Mouse (Mus musculus) myocyte (in vitro differentiated cells): ENCODE results near the gene Zfp354b. TPM values are rescaled to one million over a fixed set of nuclear protein-coding genes. Genes with fewer than 3 reads are reported as not detected.

ENCODE experiments used
- H3K27me3 ChIP-seq: one replicate; pipeline ENCODE4 v1.6.1; 2011; ENCODE audit not compliant: control insufficient read depth, insufficient read depth, insufficient read length
- H3K36me3 ChIP-seq: one replicate; pipeline ENCODE4 v1.6.1; 2011; ENCODE audit not compliant: control insufficient read depth, insufficient read depth
- H3K4me2 ChIP-seq: one replicate; pipeline ENCODE4 v1.6.1; 2011; ENCODE audit warnings: low read depth, control low read depth
- H3K4me3 ChIP-seq: one replicate; pipeline ENCODE4 v1.5.1; 2011; ENCODE audit warnings: mild to moderate bottlenecking, control low read depth, moderate library complexity
- H3K79me2 ChIP-seq: one replicate; pipeline ENCODE4 v1.6.1; 2011; ENCODE audit not compliant: control insufficient read depth, insufficient read depth
- H3ac ChIP-seq: one replicate; pipeline ENCODE4 v1.6.1; 2011; ENCODE audit not compliant: control insufficient read depth, insufficient read length
- CEBPB ChIP-seq: IDR thresholded peaks from 2 replicates; pipeline ENCODE4 v1.6.1; 2011; ENCODE audit warnings: mild to moderate bottlenecking, moderate library complexity; ENCODE audit not compliant: poor library complexity, insufficient read depth, severe bottlenecking
- E2F4 ChIP-seq: IDR thresholded peaks from one replicate; pipeline ENCODE4 v1.6.1; 2011; ENCODE audit warnings: mild to moderate bottlenecking, control low read depth, moderate library complexity; ENCODE audit not compliant: insufficient read depth
- MAX ChIP-seq: IDR thresholded peaks from one replicate; pipeline ENCODE4 v1.6.1; 2011; ENCODE audit warnings: low read depth, mild to moderate bottlenecking, control low read depth
- MYOD1 ChIP-seq, 3 experiments: IDR thresholded peaks; one replicate each; pipeline ENCODE4 v1.6.1; 2011; ENCODE audit warnings: control low read depth in 2 of 3, low read depth in 2 of 3, mild to moderate bottlenecking in 2 of 3, moderate library complexity in 1 of 3; ENCODE audit not compliant: insufficient read length in 2 of 3, control insufficient read depth in 1 of 3
- MYOG ChIP-seq, 3 experiments: IDR thresholded peaks; one replicate each; pipeline ENCODE4 v1.6.1; 2011; ENCODE audit warnings: control low read depth in 2 of 3, low read depth in 2 of 3, mild to moderate bottlenecking in 2 of 3; ENCODE audit not compliant: insufficient read length in 2 of 3, control insufficient read depth in 1 of 3, insufficient read depth in 1 of 3
- POLR2A ChIP-seq: IDR thresholded peaks from one replicate; pipeline ENCODE4 v1.6.1; 2011; ENCODE audit warnings: low read depth, mild to moderate bottlenecking, control low read depth, moderate library complexity; ENCODE audit not compliant: insufficient read length
- POLR2AphosphoS2 ChIP-seq: IDR thresholded peaks from one replicate; pipeline ENCODE4 v1.6.1; 2011; ENCODE audit warnings: low read depth, control low read depth; ENCODE audit not compliant: insufficient read length
- REST ChIP-seq: IDR thresholded peaks from one replicate; pipeline ENCODE4 v1.6.1; 2011; ENCODE audit warnings: mild to moderate bottlenecking, control low read depth, moderate library complexity; ENCODE audit not compliant: insufficient read depth, insufficient read length
- SRF ChIP-seq: IDR thresholded peaks from one replicate; pipeline ENCODE4 v1.6.1; 2011; ENCODE audit warnings: low read depth; ENCODE audit not compliant: control insufficient read depth, insufficient read length
- TCF12 ChIP-seq: IDR thresholded peaks from one replicate; pipeline ENCODE4 v1.6.1; 2011; ENCODE audit warnings: mild to moderate bottlenecking, control low read depth; ENCODE audit not compliant: poor library complexity, insufficient read depth, severe bottlenecking
- TCF3 ChIP-seq: IDR thresholded peaks from one replicate; pipeline ENCODE4 v1.6.1; 2011; ENCODE audit warnings: low read depth, control low read depth; ENCODE audit not compliant: insufficient read length
- USF1 ChIP-seq: IDR thresholded peaks from one replicate; pipeline ENCODE4 v1.6.1; 2011; ENCODE audit warnings: low read depth, mild to moderate bottlenecking, control low read depth, moderate library complexity
- polyA plus RNA-seq: library from polyadenylated mRNA; unstranded; fragments of >200 nt; fragmentation: generic; extraction: Trizol; gene quantifications from one replicate; pipeline ENCODE4 v1.2.1, GENCODE M21; 2012; ENCODE audit warnings: missing spikeins

Zfp354b gene
- polyA plus RNA-seq, 1 experiment, result 0.13 TPM

DNA sequence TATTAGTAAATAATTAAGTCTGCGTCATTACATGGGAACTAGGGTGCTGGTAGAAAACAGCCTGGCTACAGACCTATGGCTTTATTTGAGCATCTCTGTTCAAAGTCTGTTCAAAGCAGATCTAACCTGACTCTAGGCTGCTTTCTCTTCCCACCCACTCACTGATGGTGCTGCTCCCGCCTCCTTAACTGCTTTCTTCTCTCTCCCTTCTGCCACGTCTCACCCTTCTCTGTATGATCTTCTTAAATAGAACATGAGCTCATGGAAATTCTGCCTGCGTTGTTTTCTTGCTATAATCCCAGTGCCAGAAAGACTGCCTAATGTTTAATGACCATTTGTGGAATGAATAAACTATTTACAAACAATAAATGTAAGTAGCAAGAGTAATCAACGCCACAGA lies 23.3 kb downstream of the Zfp354b start:
- no peak overlapping the region for H3ac ChIP-seq
- H3K27me3 ChIP-seq, result no peaks in the 10 kb centered on the region
- H3K36me3 ChIP-seq, result no peaks in the 10 kb centered on the region
- H3K79me2 ChIP-seq, result no peaks in the 10 kb centered on the region
- no peak overlapping the region for H3K4me2 ChIP-seq
- TF ChIP-seq SRF, result no peak
- TF ChIP-seq MAX, result no peak
- no peak for TF ChIP-seq MYOD1 (IDR thresholded peaks at IDR 0.05; ENCODE audit: control insufficient read depth in 1 of 3, insufficient read length in 2 of 3, low read depth in 2 of 3)
- TF ChIP-seq REST, result no peak
- no peak for TF ChIP-seq CEBPB
- no peak for TF ChIP-seq POLR2AphosphoS2
- no peak for TF ChIP-seq E2F4
- TF ChIP-seq MYOG (IDR thresholded peaks at IDR 0.05; ENCODE audit: control insufficient read depth in 1 of 3, insufficient read depth in 1 of 3, insufficient read length in 2 of 3, low read depth in 2 of 3), result no peak
- TF ChIP-seq TCF12, result no peak
- no peak for TF ChIP-seq USF1
- TF ChIP-seq TCF3, result no peak
- no peak for TF ChIP-seq POLR2A
- H3K4me3 ChIP-seq, result no peak overlapping the region

DNA sequence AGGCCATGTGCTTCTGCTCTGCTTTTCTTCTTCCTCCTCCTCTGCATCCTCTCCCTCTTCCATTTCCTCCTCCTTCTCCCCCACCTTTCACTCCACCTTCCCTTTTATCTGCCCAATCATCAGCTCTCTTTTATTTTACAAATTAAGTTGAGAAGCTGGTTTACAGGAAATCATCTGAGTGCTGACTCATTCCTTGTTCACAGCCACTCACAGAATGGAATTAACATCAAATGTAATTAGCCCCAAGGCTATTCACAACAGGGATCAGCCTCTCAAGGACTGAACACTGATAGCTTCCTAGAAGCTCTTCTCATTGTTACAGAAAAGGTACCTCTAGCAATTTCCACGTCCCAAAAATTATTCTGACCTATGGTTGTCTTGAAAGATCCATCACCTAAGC lies 34.1 kb downstream of the Zfp354b start:
- H3K36me3 ChIP-seq, result no peaks in the 10 kb centered on the region
- no peak overlapping the region for H3K4me3 ChIP-seq
- no peaks in the 10 kb centered on the region for H3K27me3 ChIP-seq
- H3ac ChIP-seq, result no peak overlapping the region
- no peak overlapping the region for H3K4me2 ChIP-seq
- no peak for TF ChIP-seq CEBPB
- no peak for TF ChIP-seq E2F4
- TF ChIP-seq POLR2AphosphoS2, result no peak
- TF ChIP-seq POLR2A, result no peak
- TF ChIP-seq MYOG (IDR thresholded peaks at IDR 0.05; ENCODE audit: control insufficient read depth in 1 of 3, insufficient read depth in 1 of 3, insufficient read length in 2 of 3, low read depth in 2 of 3), result no peak
- no peak for TF ChIP-seq TCF3
- H3K79me2 ChIP-seq, result no peaks in the 10 kb centered on the region

DNA sequence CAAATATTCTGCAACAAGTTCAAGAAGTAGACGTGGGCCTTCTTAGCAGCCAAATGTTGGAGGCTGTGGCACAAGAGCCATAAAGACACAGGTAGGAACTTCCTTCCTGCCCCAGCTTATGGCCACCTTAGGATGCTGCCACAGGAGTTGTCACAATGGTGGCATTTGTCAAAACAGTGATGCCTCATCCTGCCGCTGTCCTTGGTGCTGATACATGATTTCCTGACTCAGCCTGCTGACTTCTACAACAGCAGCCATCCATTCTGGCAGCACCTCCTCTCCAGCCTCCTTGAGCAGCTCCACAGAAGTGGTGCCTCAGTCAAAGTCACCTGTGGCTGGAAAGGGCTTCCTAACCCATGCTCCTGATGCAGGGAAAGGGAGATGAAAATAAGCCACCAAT lies 39.0 kb downstream of the Zfp354b start:
- H3K4me2 ChIP-seq, result no peak overlapping the region
- no peaks in the 10 kb centered on the region for H3K36me3 ChIP-seq
- no peaks in the 10 kb centered on the region for H3K79me2 ChIP-seq
- H3K4me3 ChIP-seq, result no peak overlapping the region
- TF ChIP-seq REST (peak; percentile 97), MYOG (IDR thresholded peaks at IDR 0.05; ENCODE audit: control insufficient read depth in 1 of 3, insufficient read depth in 1 of 3, insufficient read length in 2 of 3, low read depth in 2 of 3) (no peak)
- no peak overlapping the region for H3ac ChIP-seq
- H3K27me3 ChIP-seq, result no peaks in the 10 kb centered on the region

DNA sequence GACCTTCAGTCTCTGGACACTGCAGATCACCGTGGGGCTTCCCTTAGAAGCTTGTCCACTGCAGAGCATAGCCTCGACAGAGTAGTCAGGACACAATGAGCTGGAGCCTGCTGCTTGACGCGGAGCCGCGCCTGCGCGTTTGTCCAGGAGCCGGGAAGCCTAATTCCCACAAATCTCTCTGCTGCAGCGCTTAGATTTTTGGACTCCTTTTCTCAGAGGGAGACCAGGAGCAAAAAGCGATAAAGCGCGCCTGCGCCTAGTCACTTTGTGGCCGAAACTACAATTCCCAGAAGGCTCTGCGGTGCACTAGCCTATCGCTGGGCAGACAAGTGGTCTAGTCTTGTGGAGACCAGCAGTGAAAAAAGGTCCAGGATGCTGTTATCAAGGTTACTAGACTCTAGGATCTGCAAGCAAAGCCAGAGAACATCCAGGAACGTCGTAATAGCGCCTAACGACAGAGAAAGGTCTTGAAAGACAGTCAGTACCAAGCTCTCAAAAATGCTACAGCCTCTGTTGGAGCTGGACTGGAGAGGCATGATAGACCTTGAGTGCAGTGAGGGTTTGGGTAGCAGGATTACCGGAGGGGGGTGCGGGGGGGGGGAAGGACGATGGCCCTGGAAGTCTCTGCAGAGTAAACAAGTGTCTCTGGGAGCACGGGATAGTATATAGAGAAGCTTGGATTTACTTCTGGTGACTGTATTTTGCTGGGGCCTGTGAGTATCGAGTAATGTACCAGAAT lies 43.9 kb downstream of the Zfp354b start, which contains the start of gene Zfp454:
Gene Zfp454, minus strand, starts transcription at position 262 of the 739 bp plus-strand sequence.
- H3K79me2 ChIP-seq, result no peaks in the 10 kb centered on the region
- H3K4me2 ChIP-seq, result peak within 1 kb of the TSS; percentile 15
- TF ChIP-seq MYOG (IDR thresholded peaks at IDR 0.05; ENCODE audit: control insufficient read depth in 1 of 3, insufficient read depth in 1 of 3, insufficient read length in 2 of 3, low read depth in 2 of 3) (no peak), SRF (no peak), E2F4 (no peak), USF1 (no peak), MYOD1 (IDR thresholded peaks at IDR 0.05; ENCODE audit: control insufficient read depth in 1 of 3, insufficient read length in 2 of 3, low read depth in 2 of 3) (no peak), POLR2AphosphoS2 (no peak), TCF3 (no peak), POLR2A (no peak)
- H3K27me3 ChIP-seq, result no peaks in the 10 kb centered on the region
- no peaks in the 10 kb centered on the region for H3K36me3 ChIP-seq
- no peak within 1 kb of the TSS for H3K4me3 ChIP-seq
- no peak within 1 kb of the TSS for H3ac ChIP-seq

DNA sequence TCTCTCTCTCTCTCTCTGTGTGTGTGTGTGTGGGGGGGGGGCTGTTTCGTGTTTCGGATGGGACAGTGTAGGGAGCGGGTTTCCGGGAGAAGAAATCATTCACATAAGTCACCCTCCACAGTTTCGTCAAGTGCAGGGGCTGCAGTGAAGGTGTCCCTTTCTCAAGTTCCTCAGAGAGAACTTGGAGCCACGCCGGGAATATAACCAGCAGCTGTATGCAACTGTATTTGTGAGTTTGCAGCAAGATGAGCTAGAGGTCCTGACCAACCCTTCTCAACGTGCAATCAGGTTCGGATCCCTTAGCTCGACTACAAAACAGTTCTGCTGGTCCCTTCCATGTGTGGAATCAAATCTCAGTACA lies 44.5 kb downstream of the Zfp354b start:
- TF ChIP-seq REST (no peak), MYOD1 (IDR thresholded peaks at IDR 0.05; ENCODE audit: control insufficient read depth in 1 of 3, insufficient read length in 2 of 3, low read depth in 2 of 3) (no peak), CEBPB (no peak), E2F4 (no peak), MYOG (IDR thresholded peaks at IDR 0.05; ENCODE audit: control insufficient read depth in 1 of 3, insufficient read depth in 1 of 3, insufficient read length in 2 of 3, low read depth in 2 of 3) (no peak), USF1 (no peak), SRF (no peak), MAX (no peak)
- Histone ChIP-seq H3K36me3 (no peaks in the 10 kb centered on the region), H3ac (no peak overlapping the region), H3K4me3 (no peak overlapping the region), H3K79me2 (no peaks in the 10 kb centered on the region), H3K4me2 (peak overlapping the region; percentile 15), H3K27me3 (no peaks in the 10 kb centered on the region)
